Mouse (Mus musculus): ENCODE results near the gene Ppp1r26. TPM values are rescaled to one million over a fixed set of nuclear protein-coding genes. Genes with fewer than 3 reads are reported as not detected.

Gene Ppp1r26
- polyA plus RNA-seq, 1 experiment from 2014 or later, result 2.7 TPM

Other genes with a start within 250 kb of the Ppp1r26 start
- not detected in 2 replicates for gene 1700007K13Rik, start 19.5 kb downstream of the Ppp1r26 start, polyA plus RNA-seq (2015; fragmentation: Nextera tagmentation; extraction: Ambion mirVana)
- gene Mrps2, start 21.3 kb downstream of the Ppp1r26 start, polyA plus RNA-seq (2015; fragmentation: Nextera tagmentation; extraction: Ambion mirVana), result 62.4 and 66.0 TPM in 2 replicates
- gene Gbgt1, start 50.1 kb downstream of the Ppp1r26 start, polyA plus RNA-seq (2015; fragmentation: Nextera tagmentation; extraction: Ambion mirVana), result 3.7 and 4.0 TPM in 2 replicates
- 11.8 and 11.9 TPM in 2 replicates for gene Gm10134, start 59.3 kb downstream of the Ppp1r26 start, polyA plus RNA-seq (2015; fragmentation: Nextera tagmentation; extraction: Ambion mirVana)
- gene Ralgds, start 66.3 kb downstream of the Ppp1r26 start, polyA plus RNA-seq (2015; fragmentation: Nextera tagmentation; extraction: Ambion mirVana), result 27.9 and 28.3 TPM in 2 replicates
- gene Cel, start 116.6 kb downstream of the Ppp1r26 start, polyA plus RNA-seq (2015; fragmentation: Nextera tagmentation; extraction: Ambion mirVana), result 159 and 428 TPM in 2 replicates
- 31.8 and 33.8 TPM in 2 replicates for gene Gtf3c5, start 137.0 kb downstream of the Ppp1r26 start, polyA plus RNA-seq (2015; fragmentation: Nextera tagmentation; extraction: Ambion mirVana)
- gene Gfi1b, start 175.2 kb downstream of the Ppp1r26 start, polyA plus RNA-seq (2015; fragmentation: Nextera tagmentation; extraction: Ambion mirVana), result 1.1 and 1.5 TPM in 2 replicates
- gene Tsc1, start 194.4 kb downstream of the Ppp1r26 start, polyA plus RNA-seq (2015; fragmentation: Nextera tagmentation; extraction: Ambion mirVana), result 16.2 and 16.6 TPM in 2 replicates

Data from intestine, embryonic 15.5 days (tissue).